In genomic region chr19:40762023-40762759, GRCm38 (mm10) we compare ENCODE assay signal across 7 mouse cellular contexts. TPM values are rescaled to one million over a fixed set of nuclear protein-coding genes. Genes with fewer than 3 reads are reported as not detected.
A peak's percentile ranks its signal among the peaks of the same experiment; 100 is the strongest.
DNase-seq lines count a peak whose midpoint lies in the region; ATAC-seq lines count a peak whose summit lies in the region.

No protein-coding gene starts in this region.

- H3K9ac ChIP-seq in heart, embryonic 13.5 days: peak overlapping the region; percentile 71
- 0 out of 2 replicates have a peak overlapping the region, but pooled peaks have one; percentile 26 for H3K9ac ChIP-seq in liver, embryonic 13.5 days

- H3K27me3 ChIP-seq in heart, embryonic 13.5 days (replicated peaks): peaks cover 72% of the 10 kb centered on the region
- H3K27me3 ChIP-seq in liver, embryonic 13.5 days: no peaks in the 10 kb centered on the region

- 0 out of 2 replicates have a peak, but pooled peaks cover 6% of the 10 kb centered on the region for H3K4me1 ChIP-seq in heart, embryonic 13.5 days
- H3K4me1 ChIP-seq in liver, embryonic 13.5 days (replicated peaks): peaks cover 43% of the 10 kb centered on the region

- H3K4me3 ChIP-seq in heart, embryonic 13.5 days: peak overlapping the region; percentile 47
- peak overlapping the region; percentile 41 for H3K4me3 ChIP-seq in liver, embryonic 13.5 days (replicated peaks)

- H3K27ac ChIP-seq in heart, embryonic 13.5 days (replicated peaks): no peak overlapping the region
- no peak overlapping the region for H3K27ac ChIP-seq in liver, embryonic 13.5 days

- DNase-seq in WW6 (ENCODE audit: low read depth, low spot score): peak; percentile 9
- peak; percentile 39 for DNase-seq in embryo, embryonic 11 days
- peak; percentile 35 for DNase-seq in kidney, postnatal 10 days
- no peak for DNase-seq in liver, embryonic 13.5 days
- DNase-seq in natural killer cell, adult 2 months (ENCODE audit: low spot score in 2 of 2): peak; percentile 12 to 36
- DNase-seq in thymus, postnatal 0 days (ENCODE audit: low spot score): peak; percentile 12

- 29% methylated on average over 22 of the region's 22 CpGs for WGBS in heart, embryonic 13.5 days
- 39% methylated on average over 22 of the region's 22 CpGs for WGBS in liver, embryonic 13.5 days (ENCODE audit: insufficient replicate concordance)

- H3K9me3 ChIP-seq in heart, embryonic 13.5 days: no peaks in the 10 kb centered on the region
- no peaks in the 10 kb centered on the region for H3K9me3 ChIP-seq in liver, embryonic 13.5 days (replicated peaks)

- ATAC-seq in heart, embryonic 13.5 days (ENCODE audit: extremely low read depth, insufficient number of reproducible peaks, low FRiP score, low TSS enrichment): no peak
- peak; percentile 41; the same call in 1 of the 2 replicates for ATAC-seq in liver, embryonic 13.5 days (ENCODE audit: low read depth)

- H3K4me2 ChIP-seq in heart, embryonic 13.5 days: peak overlapping the region; percentile 73
- peak overlapping the region; percentile 57 for H3K4me2 ChIP-seq in liver, embryonic 13.5 days

- H3K36me3 ChIP-seq in heart, embryonic 13.5 days: no peaks in the 10 kb centered on the region
- H3K36me3 ChIP-seq in liver, embryonic 13.5 days: peaks cover 5% of the 10 kb centered on the region; the same call in 1 of the 2 replicates

RNA-seq across cellular contexts. Expression of gene Cc2d2b, which starts 13.6 kb away (rescaled TPM):
- polyA plus RNA-seq in heart, embryonic 13.5 days (2015; fragmentation: Nextera tagmentation; extraction: Ambion mirVana): 0.05 TPM in 1 of 2 replicates, not detected in the other
- polyA plus RNA-seq in liver, embryonic 13.5 days (2015; fragmentation: Nextera tagmentation; extraction: Ambion mirVana): 1.3 and 1.7 TPM in 2 replicates
- polyA plus RNA-seq in thymus, postnatal 0 days (2015; fragmentation: Nextera tagmentation; extraction: Ambion mirVana): 0.10 TPM in 1 of 2 replicates, not detected in the other
